Mouse (Mus musculus): ENCODE measurements around the gene Kcns3. TPM values are rescaled to one million over a fixed set of nuclear protein-coding genes. Genes with fewer than 3 reads are reported as not detected.

Kcns3 gene
- total and polyA plus RNA-seq, 3 experiments: 0.36 to 0.86 (median 0.64) TPM

- Histone ChIP-seq H3K27ac (no peak overlapping the region), H3K27me3 (ENCODE audit: control insufficient read depth, insufficient read depth, low read length) (no peaks in the 10 kb centered on the region), H3K36me3 (ENCODE audit: control insufficient read depth, insufficient read depth, low read length) (no peaks in the 10 kb centered on the region), H3K9ac (ENCODE audit: low read depth, low read length) (no peak overlapping the region), H3K4me1 (ENCODE audit: control insufficient read depth, insufficient read depth, low read length) (no peaks in the 10 kb centered on the region), H3K79me2 (replicated peaks; ENCODE audit: control insufficient read depth, insufficient read depth, low read length) (no peaks in the 10 kb centered on the region), H3K4me3 (no peak overlapping the region)
- TF ChIP-seq CTCF (IDR thresholded peaks at IDR 0.05) (no peak), EP300 (IDR thresholded peaks at IDR 0.05; ENCODE audit: insufficient read depth, low read depth, low read length) (no peak), POLR2A (IDR thresholded peaks at IDR 0.05; ENCODE audit: insufficient read depth, low read depth, low read length) (no peak)
- no peak for DNase-seq
- intact Hi-C loops (cut with DNase I): no loop called here
Measured at GRCm38 (mm10) chr12:11041821-11042220, 109.0 kb downstream of the Kcns3 start.

Other genes with a start within 250 kb of the Kcns3 start
- gene Msgn1, start 57.9 kb upstream of the Kcns3 start, total RNA-seq (2021): not detected
- gene Msgn1, start 57.9 kb upstream of the Kcns3 start, polyA plus RNA-seq (2012; rRNA removed): not detected in 2 replicates
- gene Gen1, start 114.7 kb upstream of the Kcns3 start, total RNA-seq (2021): 1 to 10 TPM in 1 of 2 experiments, under 1 TPM in 1; 0.78 to 1.1 TPM
- gene Gen1, start 114.7 kb upstream of the Kcns3 start, polyA plus RNA-seq (2012; rRNA removed): 0.16 and 0.23 TPM in 2 replicates
- gene Smc6, start 114.8 kb upstream of the Kcns3 start, total RNA-seq (2021): 10 to 100 TPM; 46.0 to 48.3 TPM
- gene Smc6, start 114.8 kb upstream of the Kcns3 start, polyA plus RNA-seq (2012; rRNA removed): 9.3 and 15.3 TPM in 2 replicates

All from heart, adult 2 months (tissue).